Mouse (Mus musculus): ENCODE results near the gene Pold3.

- no peak for TF ChIP-seq CTCF (IDR thresholded peaks at IDR 0.05; ENCODE audit: low read depth)
- no peak for TF ChIP-seq EP300 (IDR thresholded peaks at IDR 0.05; ENCODE audit: low read depth)
Measured at GRCm38 (mm10) chr7:100100031-100100595, 21.3 kb downstream of the Pold3 start.
